Mouse (Mus musculus): ENCODE results near the gene Nabp2. TPM values are rescaled to one million over a fixed set of nuclear protein-coding genes. Genes with fewer than 3 reads are reported as not detected.

Gene Nabp2
- polyA plus RNA-seq, 1 experiment from 2014 or later: 92.2 TPM

DNA sequence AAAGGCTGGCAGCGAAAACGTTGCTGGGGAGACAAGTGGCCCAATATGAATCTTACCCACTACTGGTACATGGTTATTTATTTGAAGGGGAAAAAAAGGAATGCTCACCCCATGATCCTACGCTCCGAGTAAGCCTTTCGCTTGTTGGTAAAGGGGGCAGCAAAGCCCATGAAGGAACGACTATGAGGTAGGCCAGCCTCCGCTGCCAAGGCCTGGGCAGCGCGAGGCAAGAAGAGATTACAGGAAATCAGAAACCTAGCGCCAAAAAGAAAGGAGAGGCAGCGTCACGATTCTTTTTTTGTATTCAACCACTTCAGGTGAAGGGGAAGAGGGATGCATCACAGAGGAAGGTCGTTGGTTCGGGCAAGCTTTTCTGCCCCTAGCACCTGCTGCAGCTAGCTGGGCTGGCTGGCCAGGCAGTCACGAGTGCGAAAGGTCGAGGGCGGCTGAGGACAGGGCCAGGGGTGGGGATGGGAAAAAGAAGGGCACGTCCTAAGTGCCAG, 43.3 kb downstream of the Nabp2 start:
- peak overlapping the region; percentile 80 for H3K4me2 ChIP-seq (ENCODE audit: low read depth, low read length)
- 18% methylated on average over 19 of the region's 19 CpGs for WGBS
- H3K9ac ChIP-seq (replicated peaks; ENCODE audit: low read length): peak overlapping the region; percentile 68
- no peak overlapping the region for H3K27ac ChIP-seq (replicated peaks; ENCODE audit: low read depth, low read length)
- no peaks in the 10 kb centered on the region for H3K4me1 ChIP-seq (ENCODE audit: control insufficient read depth, insufficient read depth, low read length)
- H3K4me3 ChIP-seq (ENCODE audit: low read depth, low read length): peak overlapping the region; percentile 72
- peaks cover 3% of the 10 kb centered on the region; the same call in 1 of the 2 replicates for H3K36me3 ChIP-seq (replicated peaks; ENCODE audit: control insufficient read depth, insufficient read depth, low read depth, low read length)
- DNase-seq (ENCODE audit: low spot score) (no peak), ATAC-seq (replicated peaks; ENCODE audit: insufficient number of reproducible peaks, low FRiP score, low TSS enrichment, low read depth) (no peak)
- no peaks in the 10 kb centered on the region for H3K27me3 ChIP-seq (ENCODE audit: control insufficient read depth, insufficient read depth, low read length)
- no peaks in the 10 kb centered on the region for H3K9me3 ChIP-seq (replicated peaks; ENCODE audit: control insufficient read depth, low read length)

DNA sequence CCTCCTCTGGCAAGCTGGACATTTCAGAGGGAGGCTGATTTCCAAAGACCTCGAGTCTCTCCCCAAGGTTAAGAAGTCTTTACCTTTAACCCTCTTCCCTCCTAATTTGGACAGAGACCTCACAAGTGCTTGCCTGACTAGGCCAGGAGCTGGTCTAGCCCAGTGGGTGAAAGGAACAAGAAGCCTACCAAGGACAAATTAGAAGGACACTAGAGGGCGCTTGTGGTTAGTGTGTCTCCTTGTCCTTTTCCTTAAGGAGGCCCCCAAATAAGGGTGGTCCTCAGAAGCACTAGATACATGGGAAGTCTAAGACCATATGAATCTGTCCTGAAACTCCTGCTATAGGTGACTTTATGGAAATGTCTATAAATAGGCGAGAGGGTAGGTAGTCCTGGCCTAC, 48.7 kb downstream of the Nabp2 start:
- 53% methylated on average over 3 of the region's 3 CpGs for WGBS
- H3K36me3 ChIP-seq (replicated peaks; ENCODE audit: control insufficient read depth, insufficient read depth, low read depth, low read length): peaks cover 13% of the 10 kb centered on the region
- H3K9me3 ChIP-seq (replicated peaks; ENCODE audit: control insufficient read depth, low read length): no peaks in the 10 kb centered on the region
- no peaks in the 10 kb centered on the region for H3K27me3 ChIP-seq (ENCODE audit: control insufficient read depth, insufficient read depth, low read length)
- H3K4me1 ChIP-seq (ENCODE audit: control insufficient read depth, insufficient read depth, low read length): no peaks in the 10 kb centered on the region
- no peak overlapping the region for H3K27ac ChIP-seq (replicated peaks; ENCODE audit: low read depth, low read length)
- no peak overlapping the region for H3K4me3 ChIP-seq (ENCODE audit: low read depth, low read length)
- no peak for ATAC-seq (replicated peaks; ENCODE audit: insufficient number of reproducible peaks, low FRiP score, low TSS enrichment, low read depth)
- peak; percentile 81 for DNase-seq (ENCODE audit: low spot score)
- no peak overlapping the region for H3K9ac ChIP-seq (replicated peaks; ENCODE audit: low read length)
- no peak overlapping the region for H3K4me2 ChIP-seq (ENCODE audit: low read depth, low read length)

DNA sequence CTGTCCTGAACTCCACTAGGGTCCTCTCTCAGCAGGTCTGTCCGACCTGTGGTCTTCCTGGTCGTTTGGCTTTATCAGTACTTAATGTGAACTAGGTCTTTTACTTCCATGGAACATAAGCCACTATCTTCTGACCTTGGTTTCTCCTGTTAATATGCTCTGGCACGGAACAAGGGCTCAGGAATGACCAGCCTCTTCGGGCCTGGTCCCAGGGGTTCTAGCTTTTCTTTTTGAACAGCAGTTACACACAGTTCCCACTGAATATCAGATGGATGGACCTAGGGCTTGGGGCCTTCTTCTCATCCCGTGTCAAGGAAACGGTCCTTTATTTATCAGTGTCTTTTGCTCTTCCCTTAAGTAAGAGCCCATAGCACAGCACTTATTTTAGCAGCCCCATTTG, 49.5 kb downstream of the Nabp2 start:
- H3K4me1 ChIP-seq (ENCODE audit: control insufficient read depth, insufficient read depth, low read length): no peaks in the 10 kb centered on the region

DNA sequence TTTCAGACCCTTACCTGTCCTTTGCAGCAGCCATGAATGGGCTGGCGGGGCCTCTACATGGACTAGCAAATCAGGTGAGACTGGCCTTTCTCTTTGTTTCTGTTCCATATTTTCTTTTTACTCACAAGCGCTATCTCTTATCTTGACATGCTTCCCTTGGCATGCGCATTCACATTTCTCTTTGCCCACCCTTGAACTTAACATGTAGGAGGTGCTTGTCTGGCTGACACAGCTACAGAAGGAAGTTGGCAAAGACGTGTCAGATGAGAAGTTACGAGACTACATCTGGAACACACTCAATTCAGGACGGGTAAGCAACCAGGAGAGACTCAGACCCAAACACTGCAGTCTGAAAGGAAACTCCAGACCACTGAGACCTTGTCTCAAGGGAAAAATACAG, 52.1 kb downstream of the Nabp2 start:
- H3K36me3 ChIP-seq (replicated peaks; ENCODE audit: control insufficient read depth, insufficient read depth, low read depth, low read length): peaks cover 14% of the 10 kb centered on the region
- DNase-seq (ENCODE audit: low spot score): no peak
- no peak overlapping the region for H3K4me2 ChIP-seq (ENCODE audit: low read depth, low read length)
- WGBS: 92% methylated on average over 6 of the region's 6 CpGs
- no peak overlapping the region for H3K27ac ChIP-seq (replicated peaks; ENCODE audit: low read depth, low read length)
- no peak for ATAC-seq (replicated peaks; ENCODE audit: insufficient number of reproducible peaks, low FRiP score, low TSS enrichment, low read depth)
- no peaks in the 10 kb centered on the region for H3K9me3 ChIP-seq (replicated peaks; ENCODE audit: control insufficient read depth, low read length)
- no peak overlapping the region for H3K9ac ChIP-seq (replicated peaks; ENCODE audit: low read length)
- H3K4me1 ChIP-seq (ENCODE audit: control insufficient read depth, insufficient read depth, low read length): no peaks in the 10 kb centered on the region
- H3K4me3 ChIP-seq (ENCODE audit: low read depth, low read length): no peak overlapping the region
- H3K27me3 ChIP-seq (ENCODE audit: control insufficient read depth, insufficient read depth, low read length): no peaks in the 10 kb centered on the region

More for the DNA sequence above, 49.5 kb downstream of the Nabp2 start:
- DNase-seq (ENCODE audit: low spot score) (no peak), ATAC-seq (replicated peaks; ENCODE audit: insufficient number of reproducible peaks, low FRiP score, low TSS enrichment, low read depth) (no peak)
- Histone ChIP-seq H3K36me3 (replicated peaks; ENCODE audit: control insufficient read depth, insufficient read depth, low read depth, low read length) (peaks cover 13% of the 10 kb centered on the region), H3K27me3 (ENCODE audit: control insufficient read depth, insufficient read depth, low read length) (no peaks in the 10 kb centered on the region), H3K9ac (replicated peaks; ENCODE audit: low read length) (no peak overlapping the region), H3K27ac (replicated peaks; ENCODE audit: low read depth, low read length) (no peak overlapping the region), H3K4me3 (ENCODE audit: low read depth, low read length) (no peak overlapping the region), H3K9me3 (replicated peaks; ENCODE audit: control insufficient read depth, low read length) (no peaks in the 10 kb centered on the region), H3K4me2 (ENCODE audit: low read depth, low read length) (no peak overlapping the region)
- WGBS: 95% methylated on average over 6 of the region's 6 CpGs

DNA sequence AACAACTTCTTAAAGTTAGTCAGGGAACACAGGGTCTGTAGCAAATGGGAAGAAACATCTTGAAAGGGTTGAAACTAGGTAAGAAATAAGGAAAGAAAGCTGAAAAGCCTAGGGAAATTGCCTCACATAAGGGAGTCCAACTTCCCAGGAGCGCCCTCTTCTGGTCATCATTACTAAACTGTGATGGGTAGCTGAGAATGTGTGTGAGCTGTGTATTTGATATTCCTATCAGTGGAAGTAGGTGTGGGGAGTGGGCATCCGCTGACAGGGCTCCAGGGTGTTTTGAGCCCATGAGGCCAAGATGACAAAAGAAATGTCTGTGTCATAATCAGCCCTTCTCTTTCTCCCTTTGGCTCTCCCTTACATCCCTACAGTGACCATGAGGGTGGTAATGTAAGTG, 52.5 kb downstream of the Nabp2 start:
- H3K9me3 ChIP-seq (replicated peaks; ENCODE audit: control insufficient read depth, low read length): no peaks in the 10 kb centered on the region
- H3K4me2 ChIP-seq (ENCODE audit: low read depth, low read length): no peak overlapping the region
- H3K4me3 ChIP-seq (ENCODE audit: low read depth, low read length): no peak overlapping the region
- WGBS: 58% methylated on average over 2 of the region's 2 CpGs
- DNase-seq (ENCODE audit: low spot score) (peak; percentile 73), ATAC-seq (replicated peaks; ENCODE audit: insufficient number of reproducible peaks, low FRiP score, low TSS enrichment, low read depth) (no peak)
- no peaks in the 10 kb centered on the region for H3K27me3 ChIP-seq (ENCODE audit: control insufficient read depth, insufficient read depth, low read length)
- no peak overlapping the region for H3K27ac ChIP-seq (replicated peaks; ENCODE audit: low read depth, low read length)
- no peak overlapping the region for H3K9ac ChIP-seq (replicated peaks; ENCODE audit: low read length)
- no peaks in the 10 kb centered on the region for H3K4me1 ChIP-seq (ENCODE audit: control insufficient read depth, insufficient read depth, low read length)
- H3K36me3 ChIP-seq (replicated peaks; ENCODE audit: control insufficient read depth, insufficient read depth, low read depth, low read length): peaks cover 13% of the 10 kb centered on the region

Small RNA genes lying within 50 kb of the gene (microRNA-seq; reads per million reads assigned to microRNA genes)
- gene Gm25361 (ENCODE audit: borderline number of aligned reads) (not detected), gene Gm26308 (ENCODE audit: borderline number of aligned reads) (not detected), gene Mir6914 (ENCODE audit: borderline number of aligned reads) (not detected), gene Mir6915 (ENCODE audit: borderline number of aligned reads) (1.4 reads per million), gene Mir8105 (ENCODE audit: borderline number of aligned reads) (not detected)

Other genes with a start within 250 kb of the Nabp2 start
- gene Rbms2, start 231.2 kb downstream of the Nabp2 start, polyA plus RNA-seq (2014; fragmentation: Nextera tagmentation; extraction: Ambion mirVana): 24.5 and 24.6 TPM in 2 replicates
- 0.76 and 1.2 TPM in 2 replicates for gene Gls2, start 217.0 kb downstream of the Nabp2 start, polyA plus RNA-seq (2014; fragmentation: Nextera tagmentation; extraction: Ambion mirVana)
- gene Spryd4, start 199.7 kb downstream of the Nabp2 start, polyA plus RNA-seq (2014; fragmentation: Nextera tagmentation; extraction: Ambion mirVana): 30.7 and 33.7 TPM in 2 replicates
- gene Mip, start 185.7 kb downstream of the Nabp2 start, polyA plus RNA-seq (2014; fragmentation: Nextera tagmentation; extraction: Ambion mirVana): 0.45 TPM in 1 of 2 replicates, not detected in the other
- gene Timeless, start 179.4 kb downstream of the Nabp2 start, polyA plus RNA-seq (2014; fragmentation: Nextera tagmentation; extraction: Ambion mirVana): 64.2 and 66.6 TPM in 2 replicates
- 0.21 and 0.80 TPM in 2 replicates for gene Apon, start 157.4 kb downstream of the Nabp2 start, polyA plus RNA-seq (2014; fragmentation: Nextera tagmentation; extraction: Ambion mirVana)
- not detected in 2 replicates for gene Apof, start 142.8 kb downstream of the Nabp2 start, polyA plus RNA-seq (2014; fragmentation: Nextera tagmentation; extraction: Ambion mirVana)
- gene Stat2, start 140.9 kb downstream of the Nabp2 start, polyA plus RNA-seq (2014; fragmentation: Nextera tagmentation; extraction: Ambion mirVana): 12.7 and 13.4 TPM in 2 replicates
- gene Il23a, start 112.7 kb downstream of the Nabp2 start, polyA plus RNA-seq (2014; fragmentation: Nextera tagmentation; extraction: Ambion mirVana): not detected in 2 replicates
- 33.6 and 35.2 TPM in 2 replicates for gene Pan2, start 108.2 kb downstream of the Nabp2 start, polyA plus RNA-seq (2014; fragmentation: Nextera tagmentation; extraction: Ambion mirVana)
- gene Cnpy2, start 89.0 kb downstream of the Nabp2 start, polyA plus RNA-seq (2014; fragmentation: Nextera tagmentation; extraction: Ambion mirVana): 288 and 305 TPM in 2 replicates
- gene Cs, start 73.8 kb downstream of the Nabp2 start, polyA plus RNA-seq (2014; fragmentation: Nextera tagmentation; extraction: Ambion mirVana): 246 and 258 TPM in 2 replicates
- gene Coq10a, start 42.5 kb downstream of the Nabp2 start, polyA plus RNA-seq (2014; fragmentation: Nextera tagmentation; extraction: Ambion mirVana): 13.2 and 13.5 TPM in 2 replicates
- 9.3 and 10.4 TPM in 2 replicates for gene Ankrd52, start 34.4 kb downstream of the Nabp2 start, polyA plus RNA-seq (2014; fragmentation: Nextera tagmentation; extraction: Ambion mirVana)
- gene Slc39a5, start 10.3 kb downstream of the Nabp2 start, polyA plus RNA-seq (2014; fragmentation: Nextera tagmentation; extraction: Ambion mirVana): not detected in 2 replicates
- gene Rnf41, start 165 bp upstream of the Nabp2 start, polyA plus RNA-seq (2014; fragmentation: Nextera tagmentation; extraction: Ambion mirVana): 36.4 and 38.9 TPM in 2 replicates
- gene Smarcc2, start 47.8 kb upstream of the Nabp2 start, polyA plus RNA-seq (2014; fragmentation: Nextera tagmentation; extraction: Ambion mirVana): 103 and 109 TPM in 2 replicates
- 678 and 740 TPM in 2 replicates for gene Myl6, start 82.7 kb upstream of the Nabp2 start, polyA plus RNA-seq (2014; fragmentation: Nextera tagmentation; extraction: Ambion mirVana)
- gene Myl6b, start 87.2 kb upstream of the Nabp2 start, polyA plus RNA-seq (2014; fragmentation: Nextera tagmentation; extraction: Ambion mirVana): 2.3 and 2.9 TPM in 2 replicates
- gene Esyt1, start 114.4 kb upstream of the Nabp2 start, polyA plus RNA-seq (2014; fragmentation: Nextera tagmentation; extraction: Ambion mirVana): 12.5 and 15.8 TPM in 2 replicates
- gene Zc3h10, start 136.3 kb upstream of the Nabp2 start, polyA plus RNA-seq (2014; fragmentation: Nextera tagmentation; extraction: Ambion mirVana): 13.6 and 15.0 TPM in 2 replicates
- gene Rpl41, start 137.8 kb upstream of the Nabp2 start, polyA plus RNA-seq (2014; fragmentation: Nextera tagmentation; extraction: Ambion mirVana): 3,098 and 3,409 TPM in 2 replicates
- 268 and 270 TPM in 2 replicates for gene Pa2g4, start 154.5 kb upstream of the Nabp2 start, polyA plus RNA-seq (2014; fragmentation: Nextera tagmentation; extraction: Ambion mirVana)
- 10.2 and 10.6 TPM in 2 replicates for gene Erbb3, start 178.2 kb upstream of the Nabp2 start, polyA plus RNA-seq (2014; fragmentation: Nextera tagmentation; extraction: Ambion mirVana)
- gene Rps26, start 215.3 kb upstream of the Nabp2 start, polyA plus RNA-seq (2014; fragmentation: Nextera tagmentation; extraction: Ambion mirVana): 765 and 782 TPM in 2 replicates
- 3.5 and 4.9 TPM in 2 replicates for gene Ikzf4, start 234.5 kb upstream of the Nabp2 start, polyA plus RNA-seq (2014; fragmentation: Nextera tagmentation; extraction: Ambion mirVana)